Mouse (Mus musculus) MEL (cell line): ENCODE results near the gene 4931428F04Rik. TPM values are rescaled to one million over a fixed set of nuclear protein-coding genes. Genes with fewer than 3 reads are reported as not detected.

Experiments
- DNase-seq: peaks from one replicate; pipeline ENCODE4 v3.0.0; 2011; ENCODE audit warnings: low read depth, low spot score
- H3K27ac ChIP-seq: 2 replicates; pipeline ENCODE4 v1.5.1; 2012; ENCODE audit warnings: low read depth, mild to moderate bottlenecking, control low read depth, low read length, moderate library complexity; ENCODE audit not compliant: control insufficient read depth
- H3K27me3 ChIP-seq, 2 experiments: fragments of 150-350 bp in 1 of 2; sonication (generic) in 1 of 2; 2 replicates each; pipeline ENCODE4 v1.6.1; 2012; ENCODE audit warnings: low read length in 2 of 2, mild to moderate bottlenecking in 2 of 2, improper control_type of control experiment in 1 of 2, moderate library complexity in 1 of 2; ENCODE audit not compliant: insufficient read depth in 2 of 2, control insufficient read depth in 1 of 2
- H3K36me3 ChIP-seq, 2 experiments: 2 replicates each; pipeline ENCODE4 v1.6.1; 2012 to 2014; ENCODE audit warnings: low read length in 2 of 2, improper control_type of control experiment in 1 of 2, inconsistent platforms in 1 of 2, mild to moderate bottlenecking in 1 of 2; ENCODE audit not compliant: insufficient read depth in 2 of 2, control insufficient read depth in 1 of 2
- H3K4me1 ChIP-seq, 2 experiments: fragments of 150-350 bp in 1 of 2; sonication (generic) in 1 of 2; 2 replicates each; pipeline ENCODE4 v1.6.1; 2012; ENCODE audit warnings: low read length in 2 of 2, improper control_type of control experiment in 1 of 2, mild to moderate bottlenecking in 1 of 2; ENCODE audit not compliant: insufficient read depth in 2 of 2, control insufficient read depth in 1 of 2
- H3K4me3 ChIP-seq, 2 experiments: fragments of 150-350 bp in 1 of 2; sonication (generic) in 1 of 2; 2 replicates each; pipeline ENCODE4 v1.5.1; 2012; ENCODE audit warnings: low read depth in 2 of 2, low read length in 2 of 2, mild to moderate bottlenecking in 2 of 2, moderate library complexity in 2 of 2, control low read depth in 1 of 2, improper control_type of control experiment in 1 of 2; ENCODE audit not compliant: control insufficient read depth in 1 of 2, insufficient read depth in 1 of 2
- H3K79me2 ChIP-seq: 2 replicates; pipeline ENCODE4 v1.6.1; 2012; ENCODE audit warnings: mild to moderate bottlenecking, low read length, moderate library complexity; ENCODE audit not compliant: control insufficient read depth, poor library complexity, insufficient read depth
- H3K9ac ChIP-seq: 2 replicates; pipeline ENCODE4 v1.6.1; 2012; ENCODE audit warnings: low read depth, mild to moderate bottlenecking, control low read depth, low read length, moderate library complexity; ENCODE audit not compliant: control insufficient read depth, poor library complexity, severe bottlenecking
- H3K9me3 ChIP-seq: fragments of 150-350 bp; sonication (generic); replicated peaks from 2 replicates; pipeline ENCODE4 v1.6.1; 2012; ENCODE audit warnings: mild to moderate bottlenecking, low read length, improper control_type of control experiment, moderate library complexity; ENCODE audit not compliant: insufficient read depth
- CHD1 ChIP-seq: IDR thresholded peaks from 2 replicates; pipeline ENCODE4 v1.6.1; 2012; ENCODE audit warnings: low read depth, mild to moderate bottlenecking, inconsistent platforms, low read length, improper control_type of control experiment
- E2F4 ChIP-seq: IDR thresholded peaks from 2 replicates; pipeline ENCODE4 v1.6.1; 2011; ENCODE audit warnings: low read depth, low read length, improper control_type of control experiment, borderline replicate concordance
- ELF1 ChIP-seq: IDR thresholded peaks from 2 replicates; pipeline ENCODE4 v1.6.1; 2014; ENCODE audit warnings: low read depth, mild to moderate bottlenecking, inconsistent platforms, low read length, improper control_type of control experiment, moderate library complexity
- EP300 ChIP-seq, 2 experiments: IDR thresholded peaks; 2 replicates each; pipeline ENCODE4 v1.6.1; 2011; ENCODE audit warnings: improper control_type of control experiment in 2 of 2, low read length in 2 of 2, low read depth in 1 of 2, mild to moderate bottlenecking in 1 of 2
- ETS1 ChIP-seq: IDR thresholded peaks from 2 replicates; pipeline ENCODE4 v1.6.1; 2012; ENCODE audit warnings: low read depth, mild to moderate bottlenecking, inconsistent platforms, low read length, improper control_type of control experiment, moderate library complexity
- GATA1 ChIP-seq: IDR thresholded peaks from 2 replicates; pipeline ENCODE4 v1.6.1; 2011; ENCODE audit warnings: low read depth, low read length, improper control_type of control experiment
- MAZ ChIP-seq: IDR thresholded peaks from 2 replicates; pipeline ENCODE4 v1.6.1; 2012; ENCODE audit warnings: low read depth, mild to moderate bottlenecking, inconsistent platforms, low read length, improper control_type of control experiment
- MEF2A ChIP-seq: IDR thresholded peaks from 2 replicates; pipeline ENCODE4 v1.6.1; 2014; ENCODE audit warnings: low read depth, mild to moderate bottlenecking, inconsistent platforms, low read length, improper control_type of control experiment; ENCODE audit not compliant: poor library complexity, insufficient replicate concordance, severe bottlenecking; ENCODE audit errors: extremely low read depth
- MXI1 ChIP-seq: IDR thresholded peaks from 2 replicates; pipeline ENCODE4 v1.6.1; 2011; ENCODE audit warnings: mild to moderate bottlenecking, low read depth, low read length, improper control_type of control experiment
- MYB ChIP-seq: IDR thresholded peaks from 2 replicates; pipeline ENCODE4 v1.6.1; 2011; ENCODE audit warnings: mild to moderate bottlenecking, low read depth, low read length, improper control_type of control experiment
- NELFE ChIP-seq: IDR thresholded peaks from 2 replicates; pipeline ENCODE4 v1.6.1; 2011; ENCODE audit warnings: low read depth, low read length, improper control_type of control experiment
- POLR2AphosphoS5 ChIP-seq: IDR thresholded peaks from 2 replicates; pipeline ENCODE4 v1.6.1; 2012; ENCODE audit warnings: low read depth, borderline replicate concordance, mild to moderate bottlenecking, inconsistent platforms, low read length, moderate library complexity, mixed read lengths
- RAD21 ChIP-seq: IDR thresholded peaks from 2 replicates; pipeline ENCODE4 v1.6.1; 2011; ENCODE audit warnings: mild to moderate bottlenecking, low read depth, low read length, improper control_type of control experiment
- RCOR1 ChIP-seq: IDR thresholded peaks from 2 replicates; pipeline ENCODE4 v1.6.1; 2012; ENCODE audit warnings: low read depth, mild to moderate bottlenecking, inconsistent platforms, low read length, improper control_type of control experiment
- TAL1 ChIP-seq: IDR thresholded peaks from 2 replicates; pipeline ENCODE4 v1.6.1; 2012; ENCODE audit warnings: mild to moderate bottlenecking, inconsistent platforms, low read length, moderate library complexity, mixed read lengths
- TCF12 ChIP-seq: IDR thresholded peaks from 2 replicates; pipeline ENCODE4 v1.6.1; 2014; ENCODE audit warnings: low read depth, mild to moderate bottlenecking, inconsistent platforms, low read length, improper control_type of control experiment, moderate library complexity
- ZC3H11A ChIP-seq: IDR thresholded peaks from 2 replicates; pipeline ENCODE4 v1.6.1; 2012; ENCODE audit warnings: low read depth, mild to moderate bottlenecking, inconsistent platforms, low read length, improper control_type of control experiment
- ZKSCAN1 ChIP-seq: IDR thresholded peaks from 2 replicates; pipeline ENCODE4 v1.6.1; 2012; ENCODE audit warnings: low read depth, mild to moderate bottlenecking, inconsistent platforms, low read length, improper control_type of control experiment, moderate library complexity
- ZMIZ1 ChIP-seq: IDR thresholded peaks from 2 replicates; pipeline ENCODE4 v1.6.1; 2012; ENCODE audit warnings: low read depth, mild to moderate bottlenecking, inconsistent platforms, low read length, improper control_type of control experiment, moderate library complexity
- ZNF384 ChIP-seq: IDR thresholded peaks from 2 replicates; pipeline ENCODE4 v1.6.1; 2012; ENCODE audit warnings: low read depth, mild to moderate bottlenecking, inconsistent platforms, low read length, improper control_type of control experiment
- polyA plus RNA-seq, 2 experiments: library from polyadenylated mRNA; stranded (reverse) in 1 of 2; unstranded in 1 of 2; fragments of >175 nt in 1 of 2; fragments of >200 nt in 1 of 2; gene quantifications; 2 replicates each; pipeline versions ENCODE4 v1.2.1 to v1.2.4; 2012; ENCODE audit warnings: low replicate concordance in 2 of 2, low read depth in 1 of 2; ENCODE audit not compliant: insufficient read length in 2 of 2, insufficient read depth in 1 of 2, missing spikeins in 1 of 2
- total RNA-seq: library from RNA; depleted of rRNA; stranded (reverse); fragments of 300-350 nt; gene quantifications from 2 replicates; pipeline ENCODE4 v1.2.3, GENCODE M21; 2012

Gene 4931428F04Rik
- total and polyA plus RNA-seq, 3 experiments, result 8.2 to 13.0 TPM; not detected in 1

GRCm38 (mm10) chr8:105253766-105254151 lies 35.9 kb downstream of the 4931428F04Rik start:
- Histone ChIP-seq H3K9ac (no peak overlapping the region), H3K36me3 (peaks cover 0 to 13% of the 10 kb centered on the region in 2 experiments; a peak in 3 of 4 replicates), H3K4me1 (peaks cover 2 to 14% of the 10 kb centered on the region in 2 experiments; a peak in 3 of 4 replicates), H3K27ac (no peak overlapping the region), H3K27me3 (no peaks in the 10 kb centered on the region), H3K4me3 (no peak overlapping the region), H3K79me2 (no peaks in the 10 kb centered on the region; the same call in 1 of the 2 replicates), H3K9me3 (no peaks in the 10 kb centered on the region)
- TF ChIP-seq MYB (no peak), MAZ (no peak), RCOR1 (no peak), ZMIZ1 (no peak), ELF1 (no peak), ZKSCAN1 (no peak), NELFE (no peak), GATA1 (no peak), ETS1 (no peak), POLR2AphosphoS5 (no peak), ZNF384 (no peak)
- DNase-seq, result no peak

GRCm38 (mm10) chr8:105252680-105253537 lies 36.8 kb downstream of the 4931428F04Rik start:
- peaks cover 2 to 14% of the 10 kb centered on the region in 2 experiments; a peak in 3 of 4 replicates for H3K4me1 ChIP-seq
- H3K79me2 ChIP-seq, result no peaks in the 10 kb centered on the region; the same call in 1 of the 2 replicates
- no peak overlapping the region for H3K9ac ChIP-seq
- no peaks in the 10 kb centered on the region for H3K27me3 ChIP-seq
- H3K27ac ChIP-seq, result no peak overlapping the region
- H3K9me3 ChIP-seq, result no peaks in the 10 kb centered on the region
- peaks cover under 1 to 13% of the 10 kb centered on the region in 2 experiments; a peak in 3 of 4 replicates for H3K36me3 ChIP-seq
- no peak overlapping the region for H3K4me3 ChIP-seq
- peak; percentile 47 for DNase-seq
- peak; percentile 59 for TF ChIP-seq MXI1
- no peak for TF ChIP-seq EP300 (IDR thresholded peaks at IDR 0.05; ENCODE audit: low read depth in 1 of 2, low read length in 2 of 2)
- TF ChIP-seq GATA1, result peak; percentile 56

GRCm38 (mm10) chr8:105251954-105252353 lies 37.7 kb downstream of the 4931428F04Rik start:
- Histone ChIP-seq H3K79me2 (no peaks in the 10 kb centered on the region; the same call in 1 of the 2 replicates), H3K4me1 (peaks cover 2 to 14% of the 10 kb centered on the region in 2 experiments; a peak in 3 of 4 replicates), H3K4me3 (no peak overlapping the region), H3K9ac (no peak overlapping the region)
- TF ChIP-seq ZKSCAN1 (no peak), ZC3H11A (no peak), RAD21 (no peak), TCF12 (no peak), TAL1 (no peak), MAZ (no peak), E2F4 (no peak), MXI1 (no peak), MEF2A (no peak), ZMIZ1 (no peak), CHD1 (no peak), EP300 (IDR thresholded peaks at IDR 0.05; ENCODE audit: low read depth in 1 of 2, low read length in 2 of 2) (no peak)
- TF ChIP-seq, all 39 proteins: peak for 0
- no peak for DNase-seq
- Histone ChIP-seq H3K9me3 (no peaks in the 10 kb centered on the region), H3K27me3 (no peaks in the 10 kb centered on the region), H3K36me3 (peaks cover 2 to 13% of the 10 kb centered on the region in 2 experiments), H3K27ac (no peak overlapping the region)
